Mouse (Mus musculus) G1E (cell line): ENCODE measurements around the gene Tmeff2.

Experiments
- CTCF ChIP-seq: IDR thresholded peaks from 2 replicates; pipeline ENCODE4 v1.5.1; 2012; ENCODE audit warnings: low read depth, low read length, inconsistent platforms, mixed read lengths
- GATA1 ChIP-seq: IDR thresholded peaks from 2 replicates; pipeline ENCODE4 v1.6.1; 2012; ENCODE audit warnings: borderline replicate concordance, low read length, inconsistent platforms, mixed read lengths

GRCm38 (mm10) chr1:50897696-50898095 is 2.8 kb upstream of the Tmeff2 start:
- TF ChIP-seq CTCF: no peak
- no peak for TF ChIP-seq GATA1
